20 mouse cellular contexts compared by ENCODE assay signal in the genomic region with DNA sequence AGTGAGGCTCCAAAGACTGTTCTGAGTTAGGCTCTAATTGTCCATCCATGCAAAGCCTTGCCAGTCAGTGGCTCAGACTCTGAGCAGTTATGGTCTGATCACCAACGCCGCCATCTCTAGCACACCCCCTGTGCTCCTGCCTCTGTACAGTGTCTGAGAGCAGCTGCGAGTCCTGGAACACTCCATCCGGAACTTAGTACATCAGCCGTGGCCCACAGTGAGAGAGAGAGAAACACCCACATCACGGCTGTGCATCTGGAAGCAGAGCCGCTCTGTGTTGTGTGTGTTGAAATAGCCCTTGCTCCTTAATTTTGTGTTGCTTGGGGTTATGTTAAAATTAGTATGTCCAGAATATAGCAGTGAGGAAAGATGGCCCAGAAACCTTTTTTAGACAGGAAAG. TPM values are rescaled to one million over a fixed set of nuclear protein-coding genes. Genes with fewer than 3 reads are reported as not detected.
DNase-seq lines count a peak whose midpoint lies in the region; TF ChIP-seq lines count a peak whose summit lies in the region.
"Had no signal": no experiment of that assay in that cellular context is flagged by ENCODE, and none has a peak within 500 bp of the region (broad histone marks: within the 10 kb centered on the region; RNA-seq: fewer than 3 reads in every experiment).

No protein-coding gene starts in this region.

- DNase-seq in layer of hippocampus, adult 2 months (ENCODE audit: low spot score in 2 of 2) = peak; percentile 19 to 23
- DNase-seq in layer of hippocampus, postnatal 14 days (ENCODE audit: low spot score in 2 of 2) = no peak
- DNase-seq in frontal cortex, postnatal 36 days (ENCODE audit: low spot score in 2 of 2) = peak; percentile 46 to 73
- peak; percentile 42 to 59 for DNase-seq in left cerebral cortex, postnatal 14 days (ENCODE audit: low spot score in 2 of 2)
- DNase-seq in right cerebral cortex, postnatal 36 days (ENCODE audit: low spot score in 2 of 2) = peak; percentile 35 to 81
- no peak for DNase-seq in gastrocnemius, postnatal 14 days
- DNase-seq in Muller cell, postnatal 12 days (ENCODE audit: inconsistent ontology term) = no peak
- DNase-seq: adrenal gland, adult 2 months; cerebellum, adult 11-12 months; cerebellum, postnatal 25 days; gastrocnemius, postnatal 25 days; liver, postnatal 0 days; lung, postnatal 14 days; spleen, adult 18-20 months; thymus, adult 2 months had no signal

- no peak for TF ChIP-seq CTCF in layer of hippocampus, adult 2 months (conservative IDR thresholded peaks at IDR 0.05)

- no peak overlapping the region for H3K4me3 ChIP-seq in layer of hippocampus, adult 2 months
- H3K4me3 ChIP-seq: erythroblast, embryonic 14.5 days; intestine, embryonic 15.5 days; limb, embryonic 15.5 days had no signal

- H3K27ac ChIP-seq in layer of hippocampus, adult 2 months = no peak overlapping the region
- H3K27ac ChIP-seq: hindbrain, embryonic 14.5 days; intestine, embryonic 15.5 days; limb, embryonic 15.5 days had no signal

- intact Hi-C loops in left cerebral cortex, postnatal 14 days (cut with DNase I) = no loop called here
- intact Hi-C loops in gastrocnemius, postnatal 14 days (cut with DNase I; ENCODE audit: low total_unique reads) = no loop called here

RNA-seq across cellular contexts. Expression of a gene that starts 47.2 kb away (rescaled TPM):
- 1 to 10 TPM; 1.7 to 3.2 TPM for total RNA-seq in layer of hippocampus, adult 2 months (2021)
- total RNA-seq in layer of hippocampus, postnatal 14 days (2021) = 1 to 10 TPM; 2.8 to 4.7 TPM
- 1 to 10 TPM; 3.8 to 5.5 TPM for total RNA-seq in left cerebral cortex, postnatal 14 days (2021)
- total RNA-seq in gastrocnemius, postnatal 14 days (2021) = 1 to 10 TPM; 4.4 to 10.0 TPM
- total RNA-seq: megakaryocyte-erythroid progenitor cell, adult 5-6 weeks had no signal

Comparison
In these comparisons a context has a peak if more than half of its experiments do, and no peak if none do; other contexts are left out.
1. DNase-seq: peak in layer of hippocampus, adult 2 months (2 of 2), frontal cortex, postnatal 36 days (2 of 2), left cerebral cortex, postnatal 14 days (2 of 2) and right cerebral cortex, postnatal 36 days (2 of 2); none in layer of hippocampus, postnatal 14 days (0 of 2), gastrocnemius, postnatal 14 days (single experiment) and Muller cell, postnatal 12 days (single experiment).